Mouse (Mus musculus) hematopoietic stem cell, adult 5-6 weeks (primary cell): Measurements from ENCODE around the gene Sorl1. TPM values are rescaled to one million over a fixed set of nuclear protein-coding genes. Genes with fewer than 3 reads are reported as not detected.

Experiments
- ATAC-seq, 2 experiments: fragments of 125-278 bp in 1 of 2; replicated peaks in 1 of 2; 2 replicates each; pipeline ENCODE4 v1.8.0; 2016 to 2017; ENCODE audit warnings: inconsistent platforms in 2 of 2, mild to moderate bottlenecking in 2 of 2, moderate number of reproducible peaks in 2 of 2, low read depth in 1 of 2, moderate TSS enrichment in 1 of 2; ENCODE audit not compliant: low FRiP score in 2 of 2, poor library complexity in 2 of 2, severe bottlenecking in 2 of 2, insufficient read depth in 1 of 2, low TSS enrichment in 1 of 2
- total RNA-seq: library from RNA; stranded (forward); fragments of 172-1452, 232-1000 nt; gene quantifications from 2 replicates; pipeline ENCODE4 v1.2.3, GENCODE M21; 2017

Sorl1 gene
- total RNA-seq, 1 experiment from 2014 or later, result 9.5 TPM

- no peak for ATAC-seq
Observed at GRCm38 (mm10) chr9:42047786-42048185, 76.3 kb downstream of the Sorl1 start.

DNA sequence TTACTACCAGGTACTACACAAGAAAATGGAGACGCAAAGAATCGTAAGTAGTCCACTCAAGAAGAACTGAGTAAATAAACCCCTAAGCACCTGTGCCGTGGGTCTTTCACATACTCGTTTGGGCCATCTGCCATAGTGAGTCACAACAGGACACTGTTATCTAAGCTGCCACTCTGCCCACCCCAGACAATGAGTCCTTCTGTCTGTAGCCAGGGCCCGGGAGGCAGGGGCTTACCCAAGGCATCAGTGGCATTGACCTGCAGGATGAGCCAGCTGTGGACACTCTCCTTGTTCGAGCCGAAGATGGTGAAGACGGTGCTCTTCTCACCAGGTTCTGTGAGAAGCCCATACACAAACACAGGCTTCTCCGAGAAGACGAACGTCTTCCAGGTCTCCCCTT, 77.8 kb downstream of the Sorl1 start:
- ATAC-seq, result no peak

- no peak for ATAC-seq
Observed at GRCm38 (mm10) chr9:42044651-42045050, 79.4 kb downstream of the Sorl1 start.

DNA sequence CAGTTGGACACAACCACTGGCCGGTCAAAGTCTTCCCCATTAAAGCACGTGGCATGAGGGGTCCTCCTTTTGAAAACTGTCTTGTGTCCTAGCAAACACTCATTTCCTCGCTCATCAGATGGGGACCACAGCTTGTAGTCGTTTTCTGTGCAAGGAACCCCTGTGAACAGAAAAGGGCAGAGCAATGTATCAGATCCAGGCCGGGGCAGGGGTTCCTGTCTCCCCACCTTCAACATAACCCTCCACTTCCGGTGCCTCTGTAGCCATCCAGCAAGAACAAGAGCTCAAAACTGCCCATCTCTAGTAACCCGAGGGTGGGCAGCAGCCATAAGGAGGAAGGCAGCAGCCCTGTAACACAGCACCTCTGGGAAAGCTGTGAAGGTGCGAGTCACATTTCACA, 80.2 kb downstream of the Sorl1 start:
- ATAC-seq, result no peak

- peak; percentile 84 to 94 for ATAC-seq
Observed at GRCm38 (mm10) chr9:42039000-42039992, 84.8 kb downstream of the Sorl1 start.

GRCm38 (mm10) chr9:42036885-42037284, 87.2 kb downstream of the Sorl1 start:
- no peak for ATAC-seq

DNA sequence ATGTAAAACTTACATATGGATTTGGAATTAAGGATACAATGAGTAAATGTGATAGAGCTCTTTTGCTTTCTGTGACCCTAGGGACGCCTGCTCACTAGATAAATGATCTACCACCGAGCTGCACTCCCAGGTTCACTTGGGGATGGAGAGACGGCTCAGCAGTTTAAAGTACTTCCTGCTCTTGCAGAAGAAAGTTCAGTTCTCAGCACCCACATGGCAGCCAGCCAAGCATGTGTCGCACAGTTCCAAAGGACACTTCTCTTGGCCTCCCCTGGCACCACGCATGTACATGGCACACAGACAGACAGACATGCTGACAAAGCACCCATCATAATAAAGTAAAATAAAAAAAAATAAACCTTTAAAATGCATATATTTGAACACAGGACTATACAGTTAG, 88.1 kb downstream of the Sorl1 start:
- no peak for ATAC-seq

- no peak for ATAC-seq
Observed at GRCm38 (mm10) chr9:42035213-42035765, 88.8 kb downstream of the Sorl1 start.

DNA sequence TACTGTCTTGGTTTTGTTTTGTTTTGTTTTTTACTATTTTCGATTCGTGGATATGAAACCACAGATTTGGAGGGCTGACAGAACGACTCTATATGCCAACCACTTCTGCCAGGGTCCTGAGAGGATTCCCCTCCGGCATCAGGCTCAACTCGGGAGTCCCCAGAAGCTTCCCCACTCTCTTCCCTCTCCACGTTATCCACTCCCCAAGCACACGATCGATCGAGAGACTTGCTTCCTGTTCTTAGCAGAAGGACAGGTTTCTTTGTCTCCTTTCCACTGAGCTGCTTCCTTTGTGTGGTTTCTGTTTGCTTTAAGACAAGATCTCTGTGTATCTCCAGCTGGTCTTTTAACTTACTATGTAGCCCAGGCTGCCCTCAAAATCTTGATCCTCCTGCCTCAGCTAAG, 90.0 kb downstream of the Sorl1 start:
- no peak for ATAC-seq

GRCm38 (mm10) chr9:42033291-42034115, 90.6 kb downstream of the Sorl1 start:
- no peak for ATAC-seq

- ATAC-seq, result no peak
Observed at GRCm38 (mm10) chr9:42032419-42032818, 91.7 kb downstream of the Sorl1 start.

- peak; percentile 36 to 73; a peak in 3 of 4 replicates for ATAC-seq
Observed at GRCm38 (mm10) chr9:42028807-42029206, 95.3 kb downstream of the Sorl1 start.

DNA sequence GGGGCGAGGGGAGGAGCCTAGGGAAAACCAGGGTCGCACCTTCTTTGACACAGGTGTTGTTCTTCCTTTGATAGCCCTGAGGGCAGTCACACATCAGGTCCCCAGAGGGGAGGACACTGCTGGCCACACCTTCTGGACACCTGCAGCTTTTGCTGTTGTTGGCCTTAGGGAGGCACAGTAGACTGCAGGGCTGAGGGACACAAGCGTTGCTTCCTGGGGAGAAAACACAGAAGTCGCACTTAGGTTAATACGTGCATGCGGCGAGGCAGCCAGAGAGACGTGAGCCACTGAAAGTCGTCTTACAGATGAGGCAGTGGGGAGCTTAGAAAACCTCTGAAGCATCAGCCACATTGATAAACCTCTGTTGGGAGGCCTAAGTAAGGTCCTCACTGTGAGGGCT, 99.8 kb downstream of the Sorl1 start:
- no peak for ATAC-seq

GRCm38 (mm10) chr9:42023383-42023782, 100.7 kb downstream of the Sorl1 start:
- no peak for ATAC-seq

DNA sequence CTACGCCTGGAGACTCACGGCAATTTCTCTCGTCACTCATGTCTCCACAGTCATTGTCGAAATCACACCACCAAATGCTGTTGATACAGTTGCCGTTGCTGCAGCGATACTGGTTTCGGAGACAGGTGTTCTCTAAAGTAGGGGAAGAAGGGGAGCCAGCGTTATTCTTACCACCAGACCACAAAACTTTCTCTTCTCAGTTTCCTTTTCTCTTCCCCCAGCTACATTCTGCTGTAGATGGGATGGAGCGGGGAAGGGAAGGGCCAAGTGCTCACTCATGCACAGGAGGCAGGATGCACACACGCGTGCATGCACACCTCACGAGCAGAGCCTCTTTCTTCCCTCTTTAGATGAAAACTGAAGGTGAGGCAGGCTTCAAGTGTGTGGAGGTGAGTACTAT, 101.8 kb downstream of the Sorl1 start:
- ATAC-seq, result no peak

- no peak for ATAC-seq
Observed at GRCm38 (mm10) chr9:42019308-42020031, 104.6 kb downstream of the Sorl1 start.

DNA sequence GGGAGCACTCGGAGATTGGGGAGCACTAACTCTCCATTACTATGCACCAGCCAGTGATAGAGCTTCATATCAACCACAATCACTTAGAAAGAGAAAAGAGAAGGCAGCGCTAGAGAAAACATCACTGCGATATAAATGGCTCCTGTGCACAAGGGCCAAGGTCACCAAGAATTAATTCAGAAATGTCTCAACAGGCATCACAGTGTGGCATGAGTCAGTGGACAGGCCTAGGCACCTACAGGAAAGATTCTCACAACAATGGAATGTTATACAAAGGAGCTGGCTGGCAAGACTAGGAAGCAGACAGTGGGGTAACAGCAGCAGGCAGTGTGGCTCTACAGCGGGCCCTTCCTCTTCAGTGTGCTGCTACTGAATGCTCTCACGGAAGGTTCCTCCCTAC, 115.6 kb downstream of the Sorl1 start:
- no peak for ATAC-seq
